Mouse (Mus musculus) cortical plate, adult 2 months (tissue): Measurements from ENCODE around the gene Rgs6.

ENCODE experiments used
- CTCF ChIP-seq: fragments of 200-500 bp; IDR thresholded peaks from 2 replicates; pipeline ENCODE4 v1.5.1; 2011; ENCODE audit warnings: mild to moderate bottlenecking, control low read depth, low read length; ENCODE audit not compliant: insufficient read depth; ENCODE audit errors: extremely low read depth
- POLR2A ChIP-seq: fragments of 200-500 bp; IDR thresholded peaks from 2 replicates; pipeline ENCODE4 v1.6.1; 2011; ENCODE audit warnings: mild to moderate bottlenecking, low read length, control low read depth; ENCODE audit not compliant: insufficient read depth; ENCODE audit errors: extremely low read depth

- no peak for TF ChIP-seq CTCF
- no peak for TF ChIP-seq POLR2A
Measured at GRCm38 (mm10) chr12:82586592-82586991, 1.5 kb upstream of the Rgs6 start.
